Mouse (Mus musculus) heart, embryonic 10.5 days (tissue): ENCODE measurements around the gene Plekhm3. TPM values are rescaled to one million over a fixed set of nuclear protein-coding genes. Genes with fewer than 3 reads are reported as not detected.

Experiments used
- DNase-seq: peaks from one replicate; pipeline ENCODE4 v3.0.0-alpha.2; 2017; ENCODE audit warnings: low spot score
- H3K27ac ChIP-seq: fragments of 300-500 bp; sonication (generic); 2 replicates; pipeline ENCODE4 v1.5.1; 2016; ENCODE audit warnings: mild to moderate bottlenecking
- H3K27me3 ChIP-seq: fragments of 300-500 bp; sonication (generic); 2 replicates; pipeline ENCODE4 v1.6.1; 2016; ENCODE audit warnings: mild to moderate bottlenecking; ENCODE audit not compliant: poor library complexity, insufficient read depth, severe bottlenecking
- H3K36me3 ChIP-seq: fragments of 300-500 bp; sonication (generic); 2 replicates; pipeline ENCODE4 v1.6.1; 2016; ENCODE audit warnings: mild to moderate bottlenecking, moderate library complexity
- H3K4me1 ChIP-seq: fragments of 300-500 bp; sonication (generic); 2 replicates; pipeline ENCODE4 v1.6.1; 2016; ENCODE audit warnings: mild to moderate bottlenecking
- H3K4me3 ChIP-seq: fragments of 300-500 bp; sonication (generic); 2 replicates; pipeline ENCODE4 v1.5.1; 2016; ENCODE audit warnings: mild to moderate bottlenecking, moderate library complexity
- H3K9me3 ChIP-seq: fragments of 300-500 bp; sonication (generic); 2 replicates; pipeline ENCODE4 v1.6.1; 2016; ENCODE audit warnings: mild to moderate bottlenecking, moderate library complexity
- WGBS: fragments of 180-500 bp; shearing (Covaris S2); methylation state at CpG from one replicate; pipeline ENCODE4 v1.1.7; 2016; 5-methylcytosine and 5-hydroxymethylcytosine counted together
- polyA plus RNA-seq: library from polyadenylated mRNA; unstranded; fragments of >200 nt; fragmentation: Nextera tagmentation; extraction: Ambion mirVana; gene quantifications from 2 replicates; pipeline ENCODE4 v1.2.1, GENCODE M21; 2016

Plekhm3 gene
- polyA plus RNA-seq, 1 experiment from 2014 or later: 9.3 TPM

DNA sequence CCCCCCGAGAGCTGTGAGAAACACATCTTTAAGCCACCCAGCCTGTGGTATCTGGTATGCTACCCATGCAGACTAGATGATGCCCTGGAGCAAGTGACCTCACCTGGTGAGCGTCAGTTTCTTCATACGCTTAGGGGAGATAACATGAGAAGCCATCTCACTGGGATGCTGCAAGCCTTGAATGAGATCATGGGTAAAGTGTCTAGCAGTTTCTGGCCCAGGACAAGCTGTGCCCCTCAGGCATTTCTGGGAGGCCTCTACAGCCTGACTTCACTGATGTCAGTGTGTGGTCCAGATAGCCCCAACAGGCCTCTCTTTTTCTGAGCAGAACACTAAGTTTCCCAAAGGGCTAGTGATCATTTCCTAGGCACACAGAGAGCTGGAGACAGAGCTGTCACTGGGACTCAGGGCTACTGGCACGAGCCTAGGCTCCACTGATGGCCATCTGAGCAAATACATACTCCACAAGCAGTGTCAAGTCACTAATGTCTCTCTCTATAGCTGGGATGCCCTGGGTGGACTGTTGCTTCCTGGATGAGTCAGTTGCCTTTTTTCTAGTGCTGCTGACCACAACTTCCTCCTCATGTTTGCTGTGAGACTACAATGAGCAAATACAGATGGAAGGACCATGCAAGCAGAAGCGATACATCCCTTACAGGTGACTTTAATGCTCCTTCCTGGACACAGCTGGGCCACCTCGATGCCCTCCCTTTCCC, 159.6 kb downstream of the Plekhm3 start:
- WGBS: 77% methylated on average over 6 of the region's 6 CpGs
- H3K36me3 ChIP-seq: peaks cover 9% of the 10 kb centered on the region; the same call in 1 of the 2 replicates
- no peaks in the 10 kb centered on the region for H3K9me3 ChIP-seq
- DNase-seq: no peak
- no peak overlapping the region for H3K4me3 ChIP-seq
- H3K4me1 ChIP-seq: peaks cover 33% of the 10 kb centered on the region
- no peak overlapping the region for H3K27ac ChIP-seq
- H3K27me3 ChIP-seq: no peaks in the 10 kb centered on the region

- WGBS: 63% methylated on average over 8 of the region's 8 CpGs
- H3K4me3 ChIP-seq: no peak overlapping the region
- peaks cover 9% of the 10 kb centered on the region; the same call in 1 of the 2 replicates for H3K36me3 ChIP-seq
- H3K27me3 ChIP-seq: no peaks in the 10 kb centered on the region
- no peaks in the 10 kb centered on the region for H3K9me3 ChIP-seq
- H3K4me1 ChIP-seq: peaks cover 47% of the 10 kb centered on the region
- H3K27ac ChIP-seq: no peak overlapping the region
- DNase-seq: no peak
These were observed 161.2 kb downstream of the Plekhm3 start for GRCm38 (mm10) chr1:64795284-64796040.

DNA sequence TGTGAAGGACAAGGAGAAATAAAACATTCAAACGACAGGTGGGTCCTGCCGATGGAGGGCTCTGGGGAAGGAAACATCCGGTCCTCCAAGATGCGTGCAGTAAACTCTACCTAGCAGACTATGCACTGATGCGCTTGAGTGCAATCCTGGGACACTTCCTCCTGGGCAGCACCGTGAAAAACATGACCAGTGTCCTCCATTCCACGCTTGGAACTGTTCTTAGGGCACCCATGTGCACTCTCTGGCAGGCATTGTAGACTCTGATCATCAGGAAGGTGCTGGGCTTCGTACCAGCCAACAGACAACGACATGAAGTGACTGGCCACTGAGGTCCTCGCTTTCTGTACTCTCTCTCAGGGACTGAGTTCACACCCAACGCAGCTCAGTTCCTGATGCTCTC, 162.5 kb downstream of the Plekhm3 start:
- H3K4me1 ChIP-seq: peaks cover 53% of the 10 kb centered on the region

GRCm38 (mm10) chr1:64793234-64793530, 163.4 kb downstream of the Plekhm3 start:
- Histone ChIP-seq H3K27me3 (no peaks in the 10 kb centered on the region), H3K9me3 (no peaks in the 10 kb centered on the region), H3K4me3 (no peak overlapping the region), H3K27ac (no peak overlapping the region), H3K36me3 (peaks cover 9% of the 10 kb centered on the region; the same call in 1 of the 2 replicates), H3K4me1 (peaks cover 57% of the 10 kb centered on the region)
- DNase-seq: no peak
- 86% methylated on average over 4 of the region's 4 CpGs for WGBS

More for the DNA sequence above, 162.5 kb downstream of the Plekhm3 start:
- peaks cover 9% of the 10 kb centered on the region; the same call in 1 of the 2 replicates for H3K36me3 ChIP-seq
- H3K4me3 ChIP-seq: no peak overlapping the region
- 87% methylated on average over 11 of the region's 11 CpGs for WGBS
- no peak overlapping the region for H3K27ac ChIP-seq
- DNase-seq: no peak
- H3K27me3 ChIP-seq: no peaks in the 10 kb centered on the region
- H3K9me3 ChIP-seq: no peaks in the 10 kb centered on the region

DNA sequence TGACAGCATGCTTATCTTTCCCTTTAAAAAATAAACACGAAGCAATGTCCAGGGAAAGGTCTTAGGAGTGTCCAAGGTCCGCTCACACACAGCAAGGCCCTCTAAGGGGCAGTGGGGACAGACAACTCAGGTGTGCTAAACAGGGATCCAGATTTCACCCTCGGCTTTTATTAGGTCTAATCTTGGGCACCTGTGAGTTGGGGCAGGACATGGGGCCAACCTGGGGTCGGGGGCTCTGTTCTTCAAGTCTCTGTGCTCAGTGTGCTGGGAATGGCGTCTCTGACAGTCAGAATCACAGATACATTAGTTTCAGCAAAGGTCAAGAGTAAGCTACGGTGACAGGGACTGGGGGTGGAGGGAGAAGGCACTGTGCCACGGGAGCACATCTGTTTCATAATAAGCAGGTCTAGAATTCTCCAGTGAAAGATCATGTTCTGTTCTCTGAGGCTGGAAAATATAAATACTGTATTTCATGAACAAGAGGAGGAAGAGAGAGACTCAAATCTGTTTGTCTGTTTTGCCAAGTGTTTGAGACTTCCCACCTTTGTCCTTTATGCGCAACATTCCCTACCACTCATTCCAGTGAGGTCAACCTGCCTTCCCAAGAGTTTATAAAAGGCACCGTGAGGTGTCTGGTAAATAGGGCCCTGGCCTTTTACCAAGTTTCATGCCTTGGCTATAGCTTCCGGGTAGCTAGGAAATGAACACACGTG, 163.9 kb downstream of the Plekhm3 start:
- Histone ChIP-seq H3K4me3 (no peak overlapping the region), H3K27ac (peak overlapping the region; percentile 65; the same call in 1 of the 2 replicates), H3K4me1 (peaks cover 62% of the 10 kb centered on the region), H3K36me3 (peaks cover 9% of the 10 kb centered on the region; the same call in 1 of the 2 replicates), H3K9me3 (no peaks in the 10 kb centered on the region), H3K27me3 (no peaks in the 10 kb centered on the region)
- no peak for DNase-seq
- 69% methylated on average over 11 of the region's 11 CpGs for WGBS

- H3K9me3 ChIP-seq: no peaks in the 10 kb centered on the region
- H3K4me1 ChIP-seq: peaks cover 58% of the 10 kb centered on the region
- DNase-seq: no peak
- no peaks in the 10 kb centered on the region for H3K27me3 ChIP-seq
- H3K27ac ChIP-seq: peak overlapping the region; percentile 65
- H3K4me3 ChIP-seq: 0 out of 2 replicates have a peak overlapping the region, but pooled peaks have one; percentile 13
- WGBS: 45% methylated on average over 6 of the region's 6 CpGs
- H3K36me3 ChIP-seq: peaks cover 9% of the 10 kb centered on the region; the same call in 1 of the 2 replicates
These were observed 164.8 kb downstream of the Plekhm3 start for GRCm38 (mm10) chr1:64791826-64792225.

DNA sequence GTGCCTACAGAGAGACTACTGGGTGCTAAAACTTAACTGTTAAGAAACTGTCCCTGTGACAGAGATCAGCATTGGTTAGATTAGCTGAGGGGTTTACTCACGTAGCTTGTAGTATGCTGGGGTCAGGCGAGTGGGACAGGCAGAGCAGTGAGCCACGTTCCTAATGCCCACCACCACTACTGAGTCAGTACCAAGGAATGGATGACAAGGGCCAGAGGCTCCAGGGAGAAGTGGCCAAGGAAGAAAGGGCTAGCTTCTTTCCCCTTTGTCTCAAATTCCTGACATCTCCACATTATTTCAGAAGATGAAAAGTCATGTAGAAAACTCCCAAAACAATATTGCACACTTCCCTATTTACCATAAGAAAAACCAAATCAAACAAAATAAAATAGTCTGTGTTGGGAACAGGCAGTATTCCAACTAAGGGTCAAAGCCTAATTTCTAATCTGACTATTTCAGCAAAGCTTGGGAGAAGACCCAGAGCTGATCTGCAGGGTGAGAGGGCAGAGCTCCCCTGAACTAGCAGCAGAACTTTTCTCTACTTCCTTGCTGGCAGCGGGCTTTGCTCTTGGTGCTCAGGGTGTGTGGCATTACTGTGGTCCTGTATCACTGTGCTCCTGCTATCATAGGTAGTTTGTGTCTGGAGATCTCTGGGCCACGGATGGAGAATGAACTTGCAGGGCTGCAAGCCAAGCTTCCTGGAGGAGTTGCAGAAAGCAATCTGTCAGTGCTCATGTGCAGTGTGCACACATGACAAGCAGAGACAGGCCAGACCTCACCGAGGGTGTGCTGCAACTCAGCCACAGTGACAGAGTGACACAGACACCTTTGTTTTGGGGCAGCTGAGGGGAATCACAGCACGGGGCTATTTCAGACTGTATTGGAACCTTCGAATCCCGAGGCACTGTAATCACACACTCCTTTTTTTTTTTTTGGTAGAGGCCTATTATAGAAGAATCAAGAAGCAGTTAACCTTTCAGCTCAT, 165.5 kb downstream of the Plekhm3 start:
- Histone ChIP-seq H3K27me3 (no peaks in the 10 kb centered on the region), H3K4me3 (peak overlapping the region; percentile 13; the same call in 1 of the 2 replicates), H3K36me3 (peaks cover 9% of the 10 kb centered on the region; the same call in 1 of the 2 replicates), H3K4me1 (peaks cover 58% of the 10 kb centered on the region), H3K27ac (peak overlapping the region; percentile 65), H3K9me3 (no peaks in the 10 kb centered on the region)
- DNase-seq: peak; percentile 83
- 34% methylated on average over 9 of the region's 9 CpGs for WGBS

- Histone ChIP-seq H3K4me3 (no peak overlapping the region), H3K36me3 (no peaks in the 10 kb centered on the region), H3K27ac (no peak overlapping the region; the same call in 1 of the 2 replicates), H3K27me3 (no peaks in the 10 kb centered on the region), H3K9me3 (no peaks in the 10 kb centered on the region), H3K4me1 (peaks cover 41% of the 10 kb centered on the region)
- DNase-seq: no peak
- 71% methylated on average over 6 of the region's 6 CpGs for WGBS
These were observed 168.7 kb downstream of the Plekhm3 start for GRCm38 (mm10) chr1:64787701-64788515.

DNA sequence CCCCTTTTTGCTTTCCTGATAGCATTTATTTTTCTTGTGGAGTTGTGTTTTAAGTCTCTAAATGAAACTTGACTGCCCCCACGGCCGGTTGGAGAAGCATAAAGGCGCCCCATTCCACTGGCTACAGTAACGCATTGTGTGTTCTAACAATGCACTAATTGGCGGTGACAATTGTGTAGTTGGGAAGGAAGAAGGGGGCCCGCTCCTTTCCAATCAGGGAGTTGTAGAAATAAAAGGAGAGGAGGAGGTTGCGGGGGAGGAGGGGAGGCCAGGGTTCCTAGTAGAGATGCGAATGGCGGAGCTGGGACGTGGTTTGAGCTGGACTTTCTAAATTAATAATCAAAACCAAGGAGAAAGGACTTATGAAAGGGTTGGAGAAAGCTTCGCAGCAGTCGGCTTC, 176.8 kb downstream of the Plekhm3 start:
- H3K9me3 ChIP-seq: no peaks in the 10 kb centered on the region
- WGBS: 78% methylated on average over 12 of the region's 12 CpGs

GRCm38 (mm10) chr1:64779415-64779814, 177.2 kb downstream of the Plekhm3 start:
- no peaks in the 10 kb centered on the region for H3K4me1 ChIP-seq
- WGBS: 71% methylated on average over 5 of the region's 5 CpGs
- H3K36me3 ChIP-seq: no peaks in the 10 kb centered on the region
- no peak overlapping the region for H3K27ac ChIP-seq
- DNase-seq: no peak
- no peak overlapping the region for H3K4me3 ChIP-seq
- no peaks in the 10 kb centered on the region for H3K9me3 ChIP-seq
- H3K27me3 ChIP-seq: peaks cover 4% of the 10 kb centered on the region; the same call in 1 of the 2 replicates

More for the DNA sequence above, 176.8 kb downstream of the Plekhm3 start:
- Histone ChIP-seq H3K36me3 (no peaks in the 10 kb centered on the region), H3K27ac (no peak overlapping the region), H3K4me3 (no peak overlapping the region), H3K4me1 (no peaks in the 10 kb centered on the region), H3K27me3 (peaks cover 4% of the 10 kb centered on the region; the same call in 1 of the 2 replicates)
- DNase-seq: no peak

DNA sequence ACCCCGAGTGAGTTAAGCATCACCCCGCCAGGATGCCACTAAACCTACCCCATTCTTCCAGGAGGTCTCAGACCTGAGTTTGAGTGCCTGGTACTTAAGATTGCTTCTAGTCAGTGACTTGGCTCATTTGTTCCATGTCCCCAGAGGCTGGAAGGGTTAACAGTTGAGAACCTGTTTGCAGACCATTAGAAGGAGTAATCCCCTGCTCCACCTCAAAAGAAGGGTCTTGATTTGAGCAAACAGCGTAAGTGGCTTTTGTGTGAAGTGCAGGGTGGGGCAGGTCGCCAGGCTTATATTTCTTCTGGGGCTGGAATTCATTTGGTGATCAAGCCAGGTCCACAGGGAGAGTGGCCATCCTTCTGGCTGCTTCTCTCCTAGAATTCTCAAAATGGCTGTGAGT, 183.3 kb downstream of the Plekhm3 start:
- WGBS: 73% methylated on average over 4 of the region's 4 CpGs
- no peak for DNase-seq
- H3K4me3 ChIP-seq: no peak overlapping the region

More for the DNA sequence above, 183.3 kb downstream of the Plekhm3 start:
- H3K9me3 ChIP-seq: no peaks in the 10 kb centered on the region
- peaks cover 4% of the 10 kb centered on the region; the same call in 1 of the 2 replicates for H3K27me3 ChIP-seq
- no peaks in the 10 kb centered on the region for H3K4me1 ChIP-seq
- H3K36me3 ChIP-seq: no peaks in the 10 kb centered on the region
- H3K27ac ChIP-seq: no peak overlapping the region
